Mouse (Mus musculus): ENCODE data around the gene Ralgps2. TPM values are rescaled to one million over a fixed set of nuclear protein-coding genes. Genes with fewer than 3 reads are reported as not detected.

Gene Ralgps2
- total RNA-seq, 2 experiments from 2014 or later, result 3.9 to 20.1 TPM

GRCm38 (mm10) chr1:156957360-156957759, 17.9 kb upstream of the Ralgps2 start:
- ATAC-seq (replicated peaks; ENCODE audit: low FRiP score, poor library complexity, severe bottlenecking), result no peak

GRCm38 (mm10) chr1:156955926-156956760, 16.7 kb upstream of the Ralgps2 start:
- ATAC-seq (replicated peaks; ENCODE audit: low FRiP score, poor library complexity, severe bottlenecking), result no peak

- ATAC-seq (replicated peaks; ENCODE audit: low FRiP score, poor library complexity, severe bottlenecking), result no peak
These were observed 14.8 kb upstream of the Ralgps2 start for GRCm38 (mm10) chr1:156954216-156954615.

DNA sequence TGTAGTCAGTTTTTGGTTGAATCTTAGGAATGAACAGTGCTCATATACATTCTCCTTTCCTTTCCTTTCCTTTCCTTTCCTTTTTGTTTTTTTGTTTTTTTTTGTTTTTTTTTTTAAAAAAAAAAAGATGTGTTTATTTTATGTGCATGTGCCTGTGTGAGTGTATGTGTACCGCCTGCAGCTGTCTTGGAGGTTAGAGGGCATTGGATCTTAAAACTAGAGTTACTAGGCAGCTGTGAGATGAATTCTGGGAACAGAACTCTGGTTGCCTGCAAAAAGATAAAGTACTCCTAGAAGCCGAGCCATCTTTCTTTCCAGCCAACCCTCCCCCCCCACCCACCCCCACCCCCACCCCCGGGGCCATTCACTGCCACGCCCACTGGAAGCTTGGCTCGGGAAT, 10.9 kb upstream of the Ralgps2 start:
- no peak for ATAC-seq (replicated peaks; ENCODE audit: low FRiP score, poor library complexity, severe bottlenecking)

GRCm38 (mm10) chr1:156940584-156940983, 1.2 kb upstream of the Ralgps2 start:
- ATAC-seq (replicated peaks; ENCODE audit: low FRiP score, poor library complexity, severe bottlenecking), result no peak

DNA sequence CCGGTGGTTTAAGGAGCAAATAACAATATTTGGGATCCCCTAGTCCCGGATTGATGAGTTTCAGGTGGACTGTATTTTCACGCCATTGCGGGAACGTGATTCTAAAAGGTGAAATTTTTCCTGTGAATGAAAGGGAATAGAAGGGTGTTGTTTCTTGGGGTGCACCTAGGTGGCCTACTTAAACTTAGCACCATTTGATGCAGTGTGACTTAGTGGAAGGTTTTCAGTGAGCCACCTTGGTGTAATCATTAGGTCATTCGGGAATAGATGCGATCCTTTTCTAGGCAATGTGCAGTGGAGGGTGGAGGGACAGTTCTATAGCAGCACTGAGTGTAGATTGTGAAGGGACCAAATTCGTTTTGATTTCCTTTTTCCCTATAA, 706 bp upstream of the Ralgps2 start:
- ATAC-seq (replicated peaks; ENCODE audit: low FRiP score, poor library complexity, severe bottlenecking), result no peak

GRCm38 (mm10) chr1:156938705-156939242, 652 bp downstream of the Ralgps2 start:
- 0 out of 2 replicates have a peak, but pooled peaks have one; percentile 30 for ATAC-seq (replicated peaks; ENCODE audit: low FRiP score, poor library complexity, severe bottlenecking)

DNA sequence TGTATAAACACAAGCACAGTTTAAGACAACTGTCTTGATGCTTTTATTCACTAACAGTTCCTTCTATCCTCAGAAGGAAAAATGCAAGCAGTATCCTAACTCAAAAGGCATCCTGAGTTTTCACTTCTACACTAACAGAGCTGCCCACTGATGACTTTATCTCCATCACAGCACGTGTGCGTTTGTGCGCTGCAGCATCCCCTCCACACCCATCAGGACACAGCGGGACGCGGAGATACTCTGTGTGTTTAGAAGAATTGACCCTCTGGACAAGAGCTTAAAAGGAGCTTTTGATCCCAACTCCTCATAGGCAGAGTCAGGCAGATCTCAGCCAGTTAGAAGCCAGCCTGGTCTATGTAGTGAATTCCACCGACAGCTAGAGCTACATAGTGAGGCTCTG, 2.0 kb downstream of the Ralgps2 start:
- no peak for ATAC-seq (replicated peaks; ENCODE audit: low FRiP score, poor library complexity, severe bottlenecking)

DNA sequence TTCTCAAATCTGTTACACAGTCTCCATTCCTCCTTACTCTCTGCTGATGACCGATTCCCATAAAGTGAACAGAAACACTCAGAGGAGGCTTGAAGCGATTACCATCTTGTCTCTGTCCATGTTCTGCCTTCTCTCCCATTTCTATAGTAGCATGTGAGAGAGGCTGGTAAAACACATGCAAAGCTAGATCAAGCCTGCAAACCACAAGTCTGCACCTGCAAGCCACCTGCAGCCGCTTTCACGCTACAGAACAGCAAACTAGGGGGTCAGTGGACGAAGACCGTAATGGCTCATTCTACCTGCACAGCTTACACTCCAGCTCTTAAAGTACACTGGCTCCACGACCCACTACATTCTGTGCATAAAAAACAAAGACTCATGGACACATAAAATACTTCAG, 5.7 kb downstream of the Ralgps2 start:
- no peak for ATAC-seq (replicated peaks; ENCODE audit: low FRiP score, poor library complexity, severe bottlenecking)

DNA sequence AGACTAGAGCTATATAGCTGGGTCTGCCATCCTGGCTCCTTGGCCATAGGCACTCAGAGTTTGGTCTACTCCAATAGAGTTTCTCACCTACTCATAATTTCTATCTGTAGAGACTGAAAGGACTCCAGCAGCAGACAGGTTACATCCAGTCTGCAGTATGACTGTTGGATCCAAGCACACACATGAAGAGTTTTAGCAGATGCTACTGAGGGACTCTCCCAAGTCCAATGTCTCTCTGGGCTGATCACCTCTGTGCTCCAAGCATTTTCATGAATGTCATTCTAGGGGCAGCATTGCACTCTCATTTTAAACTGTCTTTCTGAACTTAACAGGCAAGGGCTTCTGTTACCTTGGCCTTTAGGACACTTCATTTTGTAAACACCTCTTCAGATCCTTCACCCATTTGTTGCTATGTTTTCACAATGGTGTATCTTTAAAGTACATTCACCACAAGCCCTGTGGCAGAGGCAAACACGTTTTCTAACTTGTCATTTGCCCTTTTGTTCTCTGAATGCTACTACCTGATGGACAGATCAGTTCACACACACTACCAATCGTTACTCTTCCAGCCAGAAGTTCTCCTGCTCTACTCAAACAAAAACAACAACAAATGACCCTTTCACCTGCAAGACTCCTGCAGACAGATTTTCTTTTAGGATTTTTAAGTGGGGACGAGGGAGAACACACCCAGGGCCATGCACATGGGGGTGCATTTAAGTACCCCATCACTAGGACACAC, 7.2 kb downstream of the Ralgps2 start:
- no peak for ATAC-seq (replicated peaks; ENCODE audit: low FRiP score, poor library complexity, severe bottlenecking)

DNA sequence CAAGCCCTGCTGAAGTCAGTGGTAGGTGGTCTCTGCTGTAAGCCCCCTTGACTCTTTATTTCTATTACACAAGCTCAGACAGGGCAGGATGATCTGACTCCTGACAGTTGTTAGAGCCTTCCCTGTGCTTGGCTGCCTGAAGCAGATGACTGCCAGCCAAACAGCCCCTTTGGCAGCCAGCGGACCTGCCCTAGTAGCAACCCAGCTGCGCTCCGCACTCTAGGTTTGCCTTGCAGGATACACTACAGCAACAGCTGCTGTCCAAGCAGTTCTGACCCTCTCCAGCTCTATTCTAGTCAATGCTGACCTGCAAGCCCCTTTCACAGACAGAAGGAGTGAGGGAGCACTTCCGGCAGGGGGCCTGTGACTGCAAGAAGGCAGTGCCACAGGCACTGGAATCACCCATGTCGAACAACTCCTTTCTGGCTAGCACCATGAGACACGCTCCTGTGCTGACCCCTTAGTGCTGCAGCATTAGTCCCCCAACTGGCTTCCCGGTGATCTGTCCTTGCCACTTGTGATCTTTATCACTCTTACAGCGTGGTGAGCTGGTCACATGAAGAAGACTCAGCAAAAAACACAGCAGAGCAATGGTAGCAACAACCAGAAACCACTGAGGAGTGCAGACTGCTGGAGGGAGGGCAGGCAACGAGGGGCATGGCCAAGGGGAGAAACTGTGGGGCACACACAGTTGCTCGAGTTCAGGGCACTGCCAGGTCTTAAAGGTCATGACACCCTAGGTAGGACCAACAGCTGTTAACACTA, 8.1 kb downstream of the Ralgps2 start:
- ATAC-seq (replicated peaks; ENCODE audit: low FRiP score, poor library complexity, severe bottlenecking), result peak; percentile 30; the same call in 1 of the 2 replicates

GRCm38 (mm10) chr1:156930263-156930662, 9.2 kb downstream of the Ralgps2 start:
- ATAC-seq (replicated peaks; ENCODE audit: low FRiP score, poor library complexity, severe bottlenecking), result no peak

GRCm38 (mm10) chr1:156928255-156928654, 11.2 kb downstream of the Ralgps2 start:
- ATAC-seq (replicated peaks; ENCODE audit: low FRiP score, poor library complexity, severe bottlenecking), result no peak

DNA sequence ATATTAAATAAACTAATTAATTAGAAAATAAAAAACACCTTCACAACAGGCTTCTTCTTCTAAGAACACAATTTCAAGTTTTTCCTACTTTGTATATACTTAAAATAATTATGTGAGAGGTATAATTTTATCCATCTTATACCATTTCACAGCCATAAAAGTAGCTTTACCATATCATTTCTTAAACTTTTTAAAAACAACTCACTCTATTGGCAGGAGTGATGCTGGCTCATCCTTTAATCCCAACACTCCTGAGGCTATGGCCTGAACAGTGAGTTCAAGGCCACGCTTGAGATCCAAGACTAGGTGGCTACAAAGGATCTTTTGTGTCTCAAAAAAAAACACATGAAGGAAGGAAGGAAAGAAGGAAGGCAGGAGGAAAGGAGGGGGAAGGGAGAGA, 15.9 kb downstream of the Ralgps2 start:
- no peak for ATAC-seq (replicated peaks; ENCODE audit: low FRiP score, poor library complexity, severe bottlenecking)

- no peak for ATAC-seq (replicated peaks; ENCODE audit: low FRiP score, poor library complexity, severe bottlenecking)
These were observed 16.5 kb downstream of the Ralgps2 start for GRCm38 (mm10) chr1:156922921-156923320.

DNA sequence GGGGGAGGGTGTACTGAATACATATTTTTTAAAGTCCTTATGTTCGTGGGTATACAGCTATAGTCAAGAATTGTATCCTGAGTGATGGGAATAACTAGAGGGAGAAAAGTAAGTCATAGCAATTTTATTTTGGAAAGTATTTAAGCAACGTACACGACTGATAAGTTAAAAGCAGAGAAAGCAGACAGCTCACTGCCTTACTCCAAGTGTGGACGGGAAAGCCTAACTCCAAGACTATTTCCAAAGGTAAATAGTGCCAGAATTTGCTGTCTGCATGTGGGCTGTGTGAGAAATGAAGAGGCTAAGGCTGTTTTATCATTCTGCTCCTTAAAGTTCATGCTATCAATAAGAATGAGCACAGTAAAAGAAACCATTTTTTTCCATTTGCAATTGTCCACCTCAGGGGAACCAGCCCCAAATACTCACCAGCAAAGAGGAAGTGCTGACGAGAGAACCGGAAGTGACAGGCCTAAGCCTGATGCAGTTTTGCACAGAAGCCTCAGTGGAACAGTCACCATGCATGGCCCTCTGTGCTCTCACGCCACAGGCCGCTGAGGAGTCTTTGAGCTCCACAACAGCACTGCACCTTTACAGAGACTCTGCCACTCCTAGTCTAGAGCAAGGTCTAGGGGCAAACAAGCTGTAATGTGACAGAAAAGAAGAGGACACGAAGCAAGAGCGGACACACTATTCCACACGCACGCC, 18.0 kb downstream of the Ralgps2 start:
- ATAC-seq (replicated peaks; ENCODE audit: low FRiP score, poor library complexity, severe bottlenecking), result no peak

GRCm38 (mm10) chr1:156917460-156917859, 22.0 kb downstream of the Ralgps2 start:
- ATAC-seq (replicated peaks; ENCODE audit: low FRiP score, poor library complexity, severe bottlenecking), result no peak

DNA sequence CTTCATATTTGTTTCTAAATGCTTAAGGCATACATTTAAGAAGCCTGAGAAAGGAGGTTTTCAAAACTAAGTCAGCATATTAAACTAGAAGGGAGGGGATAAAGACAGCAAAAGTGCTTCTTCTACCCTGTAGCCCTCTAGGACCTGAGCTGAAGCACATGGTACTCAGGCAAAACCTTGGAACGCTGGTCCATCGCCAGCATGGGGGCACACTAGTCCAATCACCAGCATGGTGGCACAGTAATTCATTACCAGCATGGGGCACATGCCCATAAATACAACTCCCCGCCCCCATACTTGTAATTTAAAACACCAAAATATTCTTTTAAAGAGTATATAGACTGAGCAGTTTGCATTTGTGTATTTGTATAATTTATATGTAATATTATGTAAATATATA, 23.1 kb downstream of the Ralgps2 start:
- ATAC-seq (replicated peaks; ENCODE audit: low FRiP score, poor library complexity, severe bottlenecking), result no peak

DNA sequence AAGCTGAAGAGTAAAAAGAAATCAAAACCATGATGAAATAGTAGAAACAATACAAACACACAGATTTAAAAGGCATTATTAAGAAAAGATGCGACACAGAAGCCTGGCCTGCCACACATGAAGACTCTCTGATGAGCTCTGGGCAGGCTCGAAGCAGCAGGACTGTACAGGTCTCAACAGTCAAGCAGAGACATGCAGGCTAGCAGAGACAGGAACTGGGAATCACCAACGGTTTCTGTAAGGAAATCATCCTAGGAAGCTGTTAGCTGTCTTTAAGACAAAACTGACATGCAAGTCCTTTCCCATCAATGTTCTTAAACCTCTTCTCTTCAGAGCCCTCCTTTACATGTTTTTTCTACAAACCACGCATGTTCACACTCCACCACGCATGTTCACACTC, 24.5 kb downstream of the Ralgps2 start:
- no peak for ATAC-seq (replicated peaks; ENCODE audit: low FRiP score, poor library complexity, severe bottlenecking)

- ATAC-seq (replicated peaks; ENCODE audit: low FRiP score, poor library complexity, severe bottlenecking), result no peak
These were observed 26.2 kb downstream of the Ralgps2 start for GRCm38 (mm10) chr1:156913190-156913589.

All from erythroid progenitor cell, adult 5-6 weeks (primary cell).